Mouse (Mus musculus) liver, adult 2 months (tissue): Measurements from ENCODE around the gene Slc25a24. TPM values are rescaled to one million over a fixed set of nuclear protein-coding genes. Genes with fewer than 3 reads are reported as not detected.

Experiments
- DNase-seq: peaks from one replicate; pipeline ENCODE4 v3.0.0-alpha.2; 2011; ENCODE audit warnings: low read depth, low spot score; ENCODE audit errors: extremely low read depth
- H3K27ac ChIP-seq: fragments of 200-500 bp; replicated peaks from 2 replicates; pipeline ENCODE4 v1.5.1; 2012; ENCODE audit warnings: low read depth, mild to moderate bottlenecking, control low read depth, inconsistent platforms, low read length; ENCODE audit not compliant: insufficient read depth
- H3K27me3 ChIP-seq: fragments of 200-500 bp; 2 replicates; pipeline ENCODE4 v1.6.1; 2012; ENCODE audit warnings: mild to moderate bottlenecking, moderate library complexity, low read length, inconsistent platforms; ENCODE audit not compliant: control insufficient read depth, insufficient read depth
- H3K36me3 ChIP-seq: fragments of 200-500 bp; 2 replicates; pipeline ENCODE4 v1.6.1; 2012; ENCODE audit warnings: low read length, inconsistent platforms; ENCODE audit not compliant: control insufficient read depth, insufficient read depth
- H3K4me1 ChIP-seq: fragments of 200-500 bp; 2 replicates; pipeline ENCODE4 v1.6.1; 2011; ENCODE audit warnings: low read length; ENCODE audit not compliant: control insufficient read depth, insufficient read depth
- H3K4me3 ChIP-seq: fragments of 200-500 bp; 2 replicates; pipeline ENCODE4 v1.5.1; 2011; ENCODE audit warnings: low read depth, mild to moderate bottlenecking, control low read depth, low read length, moderate library complexity; ENCODE audit not compliant: insufficient read depth
- H3K79me2 ChIP-seq: fragments of 200-500 bp; 2 replicates; pipeline ENCODE4 v1.6.1; 2012; ENCODE audit warnings: inconsistent platforms, mild to moderate bottlenecking, low read length, moderate library complexity; ENCODE audit not compliant: control insufficient read depth, insufficient read depth
- H3K9ac ChIP-seq: fragments of 200-500 bp; 2 replicates; pipeline ENCODE4 v1.6.1; 2012; ENCODE audit warnings: low read depth, mild to moderate bottlenecking, control low read depth, inconsistent platforms, low read length
- CTCF ChIP-seq: fragments of 200-500 bp; IDR thresholded peaks from 2 replicates; pipeline ENCODE4 v1.5.1; 2011; ENCODE audit warnings: low read depth, low read length, control low read depth
- POLR2A ChIP-seq: fragments of 200-500 bp; IDR thresholded peaks from 2 replicates; pipeline ENCODE4 v1.6.1; 2011; ENCODE audit warnings: low read length, control low read depth; ENCODE audit not compliant: insufficient read depth; ENCODE audit errors: extremely low read depth
- whole genome bisulfite sequencing: fragments of 180-500 bp; shearing (Covaris S2); methylation state at CpG from one replicate; pipeline ENCODE4 v1.1.7; 2018; 5-methylcytosine and 5-hydroxymethylcytosine counted together
- polyA plus RNA-seq: library from polyadenylated mRNA; depleted of rRNA; stranded (reverse); fragments of >200 nt; gene quantifications from 2 replicates; pipeline ENCODE4 v1.2.3, GENCODE M21; 2012
- total RNA-seq: library from RNA; depleted of rRNA; stranded (reverse); fragments of >200 nt; gene quantifications from 2 replicates; pipeline ENCODE4 v1.2.3, GENCODE M21; 2014

Slc25a24 gene
- total and polyA plus RNA-seq, 2 experiments, result 0.28 to 2.1 TPM

GRCm38 (mm10) chr3:109174394-109174793, 51.4 kb downstream of the Slc25a24 start:
- WGBS, result 55% methylated on average over 5 of the region's 5 CpGs
- H3K27ac ChIP-seq, result no peak overlapping the region
- no peak overlapping the region for H3K9ac ChIP-seq
- H3K4me1 ChIP-seq, result no peaks in the 10 kb centered on the region
- no peaks in the 10 kb centered on the region for H3K79me2 ChIP-seq
- no peaks in the 10 kb centered on the region for H3K27me3 ChIP-seq
- no peak for DNase-seq
- no peak overlapping the region for H3K4me3 ChIP-seq
- TF ChIP-seq CTCF, result no peak
- no peak for TF ChIP-seq POLR2A
- no peaks in the 10 kb centered on the region for H3K36me3 ChIP-seq

DNA sequence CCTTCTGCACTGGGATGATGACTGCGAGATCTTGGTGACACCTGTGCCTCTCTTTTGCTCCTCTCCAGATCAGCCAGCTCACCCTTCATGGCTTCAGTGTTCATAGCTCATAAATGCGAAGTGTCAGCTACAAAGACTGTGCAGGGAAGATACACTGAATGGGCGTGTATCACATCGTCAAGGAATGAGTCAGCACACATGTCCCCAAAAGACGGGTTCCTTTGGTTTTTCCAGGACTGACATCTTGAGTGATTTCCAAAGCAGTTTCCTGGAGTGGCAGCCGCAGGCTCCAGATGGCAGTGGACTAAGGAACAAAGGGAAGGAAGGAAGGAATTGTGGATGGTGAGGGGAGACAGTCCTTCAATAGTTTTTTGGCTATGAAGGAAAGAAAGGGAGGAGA, 55.8 kb downstream of the Slc25a24 start:
- Histone ChIP-seq H3K27me3 (no peaks in the 10 kb centered on the region), H3K4me1 (no peaks in the 10 kb centered on the region), H3K9ac (no peak overlapping the region), H3K36me3 (no peaks in the 10 kb centered on the region), H3K4me3 (no peak overlapping the region), H3K79me2 (no peaks in the 10 kb centered on the region), H3K27ac (no peak overlapping the region)
- no peak for DNase-seq
- TF ChIP-seq CTCF (no peak), POLR2A (no peak)
- 61% methylated on average over 6 of the region's 6 CpGs for WGBS

- Histone ChIP-seq H3K4me1 (no peaks in the 10 kb centered on the region), H3K27ac (no peak overlapping the region), H3K36me3 (no peaks in the 10 kb centered on the region), H3K79me2 (no peaks in the 10 kb centered on the region), H3K4me3 (no peak overlapping the region), H3K9ac (no peak overlapping the region), H3K27me3 (no peaks in the 10 kb centered on the region)
- TF ChIP-seq POLR2A, result no peak
- no peak for TF ChIP-seq CTCF
- DNase-seq, result no peak
- 70% methylated on average over 6 of the region's 6 CpGs for whole genome bisulfite sequencing
These were observed 56.7 kb downstream of the Slc25a24 start for GRCm38 (mm10) chr3:109179528-109180076.

- 76% methylated on average over 2 of the region's 2 CpGs for WGBS
These were observed 73.2 kb downstream of the Slc25a24 start for GRCm38 (mm10) chr3:109196166-109196565.

GRCm38 (mm10) chr3:109199280-109199679, 76.3 kb downstream of the Slc25a24 start:
- no peaks in the 10 kb centered on the region for H3K79me2 ChIP-seq
- no peaks in the 10 kb centered on the region for H3K4me1 ChIP-seq
- no peak for TF ChIP-seq CTCF
- no peak for TF ChIP-seq POLR2A
- H3K36me3 ChIP-seq, result no peaks in the 10 kb centered on the region
- no peak overlapping the region for H3K27ac ChIP-seq
- no peak for DNase-seq
- no peaks in the 10 kb centered on the region; the same call in 1 of the 2 replicates for H3K27me3 ChIP-seq
- WGBS, result 82% methylated on average over 1 of the region's 1 CpGs
- no peak overlapping the region for H3K4me3 ChIP-seq
- no peak overlapping the region for H3K9ac ChIP-seq

More at GRCm38 (mm10) chr3:109196166-109196565, 73.2 kb downstream of the Slc25a24 start:
- no peak for TF ChIP-seq POLR2A
- Histone ChIP-seq H3K4me3 (no peak overlapping the region), H3K27ac (no peak overlapping the region), H3K27me3 (no peaks in the 10 kb centered on the region; the same call in 1 of the 2 replicates), H3K36me3 (no peaks in the 10 kb centered on the region), H3K4me1 (no peaks in the 10 kb centered on the region), H3K79me2 (no peaks in the 10 kb centered on the region), H3K9ac (no peak overlapping the region)
- DNase-seq, result no peak

DNA sequence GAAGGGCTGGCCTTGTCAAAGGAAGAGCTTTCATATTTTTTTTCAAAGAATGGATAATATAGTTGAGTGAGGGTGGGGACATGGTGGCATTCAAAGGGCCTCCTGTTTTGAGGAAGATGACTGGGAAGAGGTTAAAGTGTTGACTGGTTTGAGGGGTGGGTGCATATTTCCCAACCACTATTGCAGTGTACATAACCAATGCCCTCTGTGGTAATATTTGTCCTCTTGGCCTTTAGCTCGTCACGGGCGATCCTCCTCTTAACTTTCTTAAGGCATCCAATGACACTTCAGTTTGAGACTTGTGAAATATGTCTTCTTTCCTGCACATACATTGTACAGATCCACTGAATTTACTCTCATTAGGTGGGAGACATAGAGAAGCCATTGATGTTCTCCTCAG, 89.4 kb downstream of the Slc25a24 start:
- H3K36me3 ChIP-seq, result no peaks in the 10 kb centered on the region
- no peaks in the 10 kb centered on the region for H3K4me1 ChIP-seq
- no peak overlapping the region for H3K4me3 ChIP-seq
- TF ChIP-seq CTCF, result no peak
- no peak for TF ChIP-seq POLR2A
- no peak overlapping the region for H3K27ac ChIP-seq
- H3K27me3 ChIP-seq, result no peaks in the 10 kb centered on the region
- WGBS, result 17% methylated on average over 3 of the region's 3 CpGs
- H3K9ac ChIP-seq, result no peak overlapping the region
- DNase-seq, result peak; percentile 54
- no peaks in the 10 kb centered on the region for H3K79me2 ChIP-seq
